ENCODE assay signal across 22 mouse cellular contexts in the genomic region with DNA sequence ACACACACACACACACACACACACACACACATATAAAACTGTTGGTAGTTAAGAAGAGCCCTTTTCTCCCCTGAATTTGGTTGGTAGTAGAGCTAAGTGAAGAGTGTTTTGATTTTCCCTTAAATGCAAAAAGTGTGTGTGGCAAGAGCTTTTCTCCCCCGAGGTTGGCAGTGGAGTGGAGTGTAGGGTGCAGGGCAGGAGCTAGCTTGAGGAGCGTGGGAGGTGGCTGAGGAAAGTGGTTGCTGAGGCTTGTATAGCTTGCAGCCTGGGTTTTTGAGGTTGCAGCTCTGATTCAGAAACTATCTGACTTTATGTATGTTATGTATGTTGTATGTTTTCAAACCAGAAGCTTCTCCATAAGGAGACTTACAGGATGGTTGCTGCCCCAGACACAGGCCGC. TPM values are rescaled to one million over a fixed set of nuclear protein-coding genes. Genes with fewer than 3 reads are reported as not detected.
A peak's percentile ranks its signal among the peaks of the same experiment; 100 is the strongest.
DNase-seq lines count a peak whose midpoint lies in the region; ATAC-seq and TF ChIP-seq lines count a peak whose summit lies in the region.
"Had no signal": no experiment of that assay in that cellular context is flagged by ENCODE, and none has a peak within 500 bp of the region (broad histone marks: within the 10 kb centered on the region; RNA-seq: fewer than 3 reads in every experiment).

No protein-coding gene starts in this region.

- H3K27me3 ChIP-seq in midbrain, embryonic 11.5 days (ENCODE audit: control insufficient read depth, insufficient read depth, low read length): no peaks in the 10 kb centered on the region
- H3K27me3 ChIP-seq in midbrain, embryonic 10.5 days (ENCODE audit: low read depth, poor library complexity, severe bottlenecking): no peaks in the 10 kb centered on the region
- H3K27me3 ChIP-seq: embryonic facial prominence, embryonic 13.5 days; forebrain, embryonic 13.5 days; heart, embryonic 12.5 days; intestine, embryonic 15.5 days had no signal

- no peak overlapping the region for H3K4me2 ChIP-seq in midbrain, embryonic 11.5 days
- H3K4me2 ChIP-seq: embryonic facial prominence, embryonic 13.5 days; forebrain, embryonic 13.5 days; heart, embryonic 12.5 days; hindbrain, embryonic 14.5 days; intestine, embryonic 15.5 days had no signal

- no peak overlapping the region for H3K4me3 ChIP-seq in layer of hippocampus, adult 2 months
- no peak overlapping the region for H3K4me3 ChIP-seq in midbrain, embryonic 11.5 days (ENCODE audit: low read depth, low read length)
- H3K4me3 ChIP-seq in midbrain, embryonic 10.5 days: no peak overlapping the region
- H3K4me3 ChIP-seq: embryonic facial prominence, embryonic 13.5 days; forebrain, embryonic 13.5 days; heart, adult 2 months; heart, embryonic 12.5 days; hindbrain, embryonic 10.5 days; intestine, embryonic 15.5 days had no signal

- H3K4me1 ChIP-seq in midbrain, embryonic 11.5 days (ENCODE audit: control insufficient read depth, insufficient read depth, low read length): no peaks in the 10 kb centered on the region
- H3K4me1 ChIP-seq in midbrain, embryonic 10.5 days: peaks cover 9% of the 10 kb centered on the region; the same call in 1 of the 2 replicates

- H3K27ac ChIP-seq in layer of hippocampus, adult 2 months: peak overlapping the region; percentile 75
- H3K27ac ChIP-seq in midbrain, embryonic 11.5 days (ENCODE audit: low read depth, low read length): no peak overlapping the region
- no peak overlapping the region for H3K27ac ChIP-seq in midbrain, embryonic 10.5 days (replicated peaks)
- H3K27ac ChIP-seq: embryonic facial prominence, embryonic 13.5 days; forebrain, embryonic 13.5 days; heart, adult 2 months; hindbrain, embryonic 10.5 days; hindbrain, embryonic 14.5 days; intestine, embryonic 15.5 days had no signal

- no peaks in the 10 kb centered on the region for H3K36me3 ChIP-seq in midbrain, embryonic 11.5 days (ENCODE audit: control insufficient read depth, insufficient read depth, low read length)
- 0 out of 2 replicates have a peak, but pooled peaks cover 8% of the 10 kb centered on the region for H3K36me3 ChIP-seq in midbrain, embryonic 10.5 days
- H3K36me3 ChIP-seq: embryonic facial prominence, embryonic 13.5 days; heart, embryonic 12.5 days; intestine, embryonic 15.5 days had no signal

- DNase-seq in layer of hippocampus, adult 2 months (ENCODE audit: low spot score in 2 of 2): peak in 1 of 2 experiments; percentile 26
- DNase-seq in layer of hippocampus, adult 9-11 months: no peak
- DNase-seq in midbrain, embryonic 11.5 days (ENCODE audit: low spot score, missing footprints): peak; percentile 60
- no peak for DNase-seq in midbrain, embryonic 10.5 days (ENCODE audit: low spot score)
- DNase-seq in T-cell, adult 2 months (ENCODE audit: low spot score): peak; percentile 23
- DNase-seq in telencephalon, adult 2 months (ENCODE audit: low read depth, low spot score): peak; percentile 59
- no peak for DNase-seq in testis, postnatal 10 days (ENCODE audit: low spot score)
- DNase-seq: adrenal gland, adult 8-10 months; cerebellum, adult 18-20 months; cerebellum, adult 9-11 months; cerebellum, postnatal 36 days; gastrocnemius, postnatal 10 days; heart, adult 2 months had no signal

- H3K9me3 ChIP-seq in midbrain, embryonic 11.5 days (ENCODE audit: control insufficient read depth, low read length): no peaks in the 10 kb centered on the region
- no peaks in the 10 kb centered on the region for H3K9me3 ChIP-seq in midbrain, embryonic 10.5 days (replicated peaks)
- H3K9me3 ChIP-seq: embryonic facial prominence, embryonic 13.5 days; forebrain, embryonic 13.5 days; G1E; heart, embryonic 12.5 days; hindbrain, embryonic 10.5 days; intestine, embryonic 15.5 days had no signal

- no peak for ATAC-seq in midbrain, embryonic 11.5 days (ENCODE audit: low FRiP score)
- ATAC-seq: activated CD4-positive, CD25-positive, alpha-beta regulatory T cell, adult 4 months; CD4-positive, CD25-positive, alpha-beta regulatory T cell, adult 4 months; intestine, embryonic 15.5 days had no signal

- H3K9ac ChIP-seq in midbrain, embryonic 11.5 days (ENCODE audit: low read length): no peak overlapping the region
- H3K9ac ChIP-seq: embryonic facial prominence, embryonic 13.5 days; forebrain, embryonic 13.5 days; heart, embryonic 12.5 days; hindbrain, embryonic 14.5 days; intestine, embryonic 15.5 days had no signal

- 84% methylated on average over 3 of the region's 3 CpGs for WGBS in midbrain, embryonic 11.5 days
- WGBS in midbrain, embryonic 10.5 days: 94% methylated on average over 3 of the region's 3 CpGs

- TF ChIP-seq CTCF in layer of hippocampus, adult 2 months (conservative IDR thresholded peaks at IDR 0.05): no peak

RNA-seq across cellular contexts. Expression of a gene that starts 8.9 kb away (rescaled TPM):
- 100 to 1,000 TPM; 124 to 129 TPM for total RNA-seq in layer of hippocampus, adult 2 months (2021)
- 97.1 and 100 TPM in 2 replicates for polyA plus RNA-seq in midbrain, embryonic 11.5 days (2014; fragmentation: Nextera tagmentation; extraction: Ambion mirVana)
- polyA plus RNA-seq in midbrain, embryonic 10.5 days (2016; fragmentation: Nextera tagmentation; extraction: Ambion mirVana): 78.2 and 92.5 TPM in 2 replicates

RNA-seq across cellular contexts. Expression of a gene that starts 20.8 kb away (rescaled TPM):
- 1 to 10 TPM; 3.2 to 3.3 TPM for total RNA-seq in layer of hippocampus, adult 2 months (2021)
- 0.41 and 0.49 TPM in 2 replicates for polyA plus RNA-seq in midbrain, embryonic 11.5 days (2014; fragmentation: Nextera tagmentation; extraction: Ambion mirVana)
- polyA plus RNA-seq in midbrain, embryonic 10.5 days (2016; fragmentation: Nextera tagmentation; extraction: Ambion mirVana): 0.37 and 0.48 TPM in 2 replicates

Comparison
In these comparisons a context has a peak if more than half of its experiments do, and no peak if none do; other contexts are left out.
1. DNase-seq: peak in midbrain, embryonic 11.5 days (single experiment), T-cell, adult 2 months (single experiment) and telencephalon, adult 2 months (single experiment); none in layer of hippocampus, adult 9-11 months (single experiment), midbrain, embryonic 10.5 days (single experiment) and testis, postnatal 10 days (single experiment).